Mouse (Mus musculus) thymus, postnatal 10 days (tissue): ENCODE data around the gene Nol7.
A peak's percentile ranks its signal among the peaks of the same experiment; 100 is the strongest.

Source experiments
- DNase-seq, 2 experiments: peaks; one replicate each; pipeline ENCODE4 v3.0.0; 2021; ENCODE audit warnings: low spot score in 2 of 2

Nol7 gene

DNA sequence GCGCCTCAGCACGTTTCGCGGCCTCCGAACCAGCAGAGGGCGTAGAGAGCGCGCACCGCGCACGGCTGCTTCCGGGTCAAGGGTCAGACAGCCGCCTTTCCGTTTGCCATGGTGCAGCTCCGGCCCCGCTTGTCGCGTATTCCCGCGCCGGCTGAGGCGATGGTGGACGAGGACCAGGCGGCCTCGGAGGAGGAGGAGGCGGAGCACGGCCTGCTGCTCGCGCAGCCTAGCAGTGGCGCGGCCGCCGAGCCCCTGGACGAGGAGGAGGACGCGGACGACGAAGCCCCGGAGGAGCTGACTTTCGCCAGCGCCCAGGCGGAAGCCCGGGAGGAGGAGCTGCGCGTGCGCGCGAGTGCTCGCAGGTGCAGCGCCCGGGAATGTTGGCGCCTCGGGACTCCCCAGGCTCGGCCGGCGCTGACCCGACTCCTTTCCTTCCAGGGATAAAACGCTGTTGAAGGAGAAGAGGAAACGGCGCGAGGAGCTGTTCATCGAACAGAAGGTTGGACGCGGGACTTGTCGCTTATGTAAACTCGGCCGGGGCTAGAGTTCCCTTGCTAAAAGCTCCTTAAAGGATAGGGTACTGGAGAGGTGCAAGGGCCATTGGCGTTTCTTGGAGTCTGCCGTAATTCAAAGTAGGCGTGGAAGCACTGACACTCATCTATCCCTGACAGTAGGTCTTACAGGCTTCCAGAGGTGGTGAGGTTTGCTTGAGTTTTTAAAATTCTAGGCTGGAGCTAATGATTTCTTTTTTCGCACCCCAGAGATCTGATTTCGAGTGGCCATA, at the start of gene Nol7:
TSS of gene Nol7 (plus strand) at position 94 of the 784 bp plus-strand sequence.
- DNase-seq, result peak; percentile 88 to 97

DNA sequence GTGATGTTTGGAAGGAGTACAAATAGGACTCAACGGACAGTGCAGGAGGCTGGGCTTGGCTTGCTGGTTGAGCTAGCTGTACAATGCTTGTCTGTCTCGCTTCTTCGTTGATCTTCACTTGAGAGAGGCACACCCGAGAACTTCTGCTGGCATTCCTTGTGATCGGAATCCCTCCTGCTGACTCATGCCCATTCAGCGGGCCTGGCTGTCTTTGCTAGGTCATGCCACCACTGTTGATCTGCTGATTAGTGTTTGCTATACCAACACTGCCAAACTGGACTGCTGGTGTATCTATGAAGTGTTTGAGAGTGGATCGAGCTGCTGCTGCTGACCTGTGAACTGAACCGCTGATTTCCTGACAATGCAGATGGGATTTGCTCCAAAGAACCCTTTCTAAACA, 48.8 kb upstream of the Nol7 start:
- DNase-seq, result no peak

DNA sequence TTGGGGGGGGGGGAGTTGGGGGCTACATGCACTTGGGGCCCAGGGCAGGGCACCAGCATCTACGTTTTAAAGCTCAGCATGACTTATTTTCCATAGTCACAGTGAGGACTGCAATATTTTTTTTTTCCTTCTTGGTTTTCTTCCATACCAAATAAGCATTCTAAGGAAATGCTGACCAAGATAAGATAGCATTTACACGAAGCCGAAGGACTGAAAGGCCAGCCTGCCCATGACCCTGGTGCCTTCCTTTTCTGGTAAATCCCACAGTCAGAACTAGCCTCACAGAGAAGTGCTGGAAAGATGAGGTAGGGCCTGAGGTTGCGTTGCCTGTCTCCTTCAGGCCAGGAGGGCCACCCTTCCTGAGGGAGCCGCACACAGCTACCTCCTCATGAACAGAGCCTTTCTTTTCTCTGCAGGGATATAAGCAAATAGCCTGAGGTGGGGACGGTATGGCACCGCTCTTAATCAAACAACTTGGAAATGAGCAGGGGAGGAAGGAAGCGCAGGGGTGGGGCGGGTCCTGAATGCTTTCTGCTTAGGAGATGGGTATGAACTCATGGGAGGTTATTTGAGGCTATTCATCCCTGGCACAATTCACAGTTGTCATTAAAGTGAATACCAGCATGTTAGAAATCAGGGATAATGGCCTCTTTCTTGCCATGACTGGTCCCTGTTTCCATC, 47.6 kb upstream of the Nol7 start:
- no peak for DNase-seq

GRCm38 (mm10) chr13:43353356-43353755, 44.8 kb upstream of the Nol7 start:
- no peak for DNase-seq

GRCm38 (mm10) chr13:43354362-43354761, 43.8 kb upstream of the Nol7 start:
- no peak for DNase-seq

DNA sequence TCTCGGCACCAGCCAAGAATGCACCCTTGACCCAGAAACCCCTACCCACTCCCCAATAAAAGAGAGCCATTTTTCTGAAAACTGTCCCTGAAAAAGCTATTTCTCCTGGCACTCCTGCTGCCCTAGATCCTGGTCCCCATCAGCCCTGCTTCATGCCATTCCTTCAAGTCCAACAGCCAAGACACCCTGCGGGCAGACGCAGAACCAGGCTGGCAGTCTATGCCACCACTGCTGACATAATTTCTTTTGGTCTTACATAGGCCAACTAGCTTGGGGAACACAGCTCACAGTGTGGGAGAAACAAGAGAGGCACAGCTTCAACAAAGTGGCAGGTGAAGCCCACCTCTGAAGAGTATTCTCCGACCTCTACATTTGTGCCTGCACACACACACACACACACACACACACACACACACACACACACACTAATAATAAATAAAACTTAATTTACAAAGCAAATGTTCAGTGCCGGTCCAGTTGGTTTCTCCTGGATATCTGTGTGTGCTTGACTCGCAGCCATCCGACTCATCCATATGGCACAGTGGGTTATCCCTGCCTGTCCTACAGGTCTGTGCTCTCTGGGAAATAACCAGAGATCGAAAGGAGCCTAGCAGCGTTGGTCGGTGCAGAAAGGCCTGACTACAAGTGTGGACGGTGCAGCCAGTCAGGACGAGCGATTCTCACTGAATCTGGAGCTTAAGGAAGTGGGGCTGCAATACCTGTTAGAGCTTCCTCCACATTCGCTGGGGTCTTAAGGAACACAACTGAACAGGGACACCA, 41.7 kb upstream of the Nol7 start:
- no peak for DNase-seq

- DNase-seq, result no peak
Observed at GRCm38 (mm10) chr13:43360534-43360933, 37.7 kb upstream of the Nol7 start.

DNA sequence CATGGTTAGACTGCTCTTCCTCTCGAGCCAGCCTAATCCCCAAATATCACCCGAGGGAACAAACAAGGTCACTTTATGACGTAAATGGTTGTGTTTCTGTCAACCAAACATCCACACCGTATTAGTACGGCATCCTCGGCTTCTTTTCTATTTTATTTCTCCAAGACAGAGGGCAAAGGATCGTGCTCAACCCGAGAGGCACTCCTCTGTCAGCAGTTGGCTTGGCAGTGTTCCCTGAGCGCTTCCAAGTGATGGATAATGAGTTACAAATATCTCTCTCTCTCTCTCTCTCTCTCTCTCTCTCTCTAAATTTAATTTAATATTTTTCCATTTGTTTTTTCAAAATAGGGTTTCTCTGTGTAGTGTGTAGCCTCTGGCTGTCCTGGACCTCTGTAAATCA, 35.8 kb upstream of the Nol7 start:
- no peak for DNase-seq

DNA sequence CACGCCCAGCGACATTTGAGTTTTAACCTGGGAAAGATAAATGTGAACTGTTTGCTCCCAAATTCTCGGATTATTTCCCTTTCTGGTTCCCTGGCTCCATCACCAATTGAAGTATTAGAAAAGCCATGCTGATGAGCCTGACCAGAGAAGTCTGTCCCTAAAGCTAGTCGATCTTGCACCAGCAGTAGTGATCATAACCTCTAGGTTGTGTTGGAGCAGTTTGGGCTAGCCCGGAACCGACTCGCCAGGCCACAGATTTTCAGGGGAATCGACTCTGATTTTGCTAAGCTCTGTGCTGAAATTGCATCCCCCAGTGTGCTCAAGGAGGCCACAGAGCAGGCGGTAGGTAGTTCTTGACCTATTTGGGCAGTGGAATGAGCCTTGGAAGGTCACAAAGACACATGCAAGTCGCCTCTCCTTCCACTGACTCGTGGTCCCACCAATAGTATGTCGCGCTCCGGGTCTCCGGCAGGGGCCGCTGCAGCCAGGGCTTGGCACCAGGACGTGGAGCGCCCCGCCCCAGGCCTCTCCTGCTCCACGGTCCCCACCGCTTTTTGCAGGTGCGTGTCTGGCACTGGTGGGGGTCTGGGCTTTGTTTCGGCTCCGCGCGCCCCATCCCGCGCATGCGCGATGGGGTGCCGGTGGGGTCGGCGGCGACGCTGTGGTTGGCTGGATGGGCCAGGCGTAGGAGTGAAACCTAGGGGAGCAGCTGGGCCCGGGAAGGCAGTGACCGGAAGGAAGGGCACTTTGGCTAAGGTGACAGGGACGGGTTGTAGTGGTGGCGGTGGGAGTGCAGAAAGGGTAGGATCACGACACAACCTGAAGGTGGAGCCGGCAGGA, 33.0 kb upstream of the Nol7 start, which contains the start of gene Sirt5:
TSS of gene Sirt5 (plus strand) at position 512 of the 840 bp plus-strand sequence.
- DNase-seq, result peak; percentile 96 to 99

- DNase-seq, result no peak
Observed at GRCm38 (mm10) chr13:43365825-43366184, 32.4 kb upstream of the Nol7 start.

DNA sequence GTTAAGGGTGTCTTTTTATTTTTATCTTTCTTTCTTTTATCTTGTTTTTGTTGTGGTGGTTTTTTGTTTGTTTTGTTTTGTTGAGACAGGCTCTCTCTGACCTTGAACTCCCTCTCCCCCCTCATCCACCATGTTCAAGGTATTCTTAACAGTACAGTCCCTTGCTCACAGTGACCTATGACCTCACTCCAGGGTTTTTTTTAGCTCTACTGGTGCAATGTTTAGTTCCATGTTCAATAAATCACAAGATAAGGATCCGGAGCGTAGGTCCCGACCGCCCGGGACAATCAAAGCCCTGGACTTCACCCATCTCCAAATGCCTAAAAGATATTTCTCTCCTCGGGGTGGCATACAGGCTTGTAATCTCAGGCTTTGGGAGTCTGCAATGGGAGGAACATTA, 28.1 kb upstream of the Nol7 start:
- DNase-seq, result no peak

- DNase-seq, result no peak
Observed at GRCm38 (mm10) chr13:43372892-43373291, 25.3 kb upstream of the Nol7 start.

DNA sequence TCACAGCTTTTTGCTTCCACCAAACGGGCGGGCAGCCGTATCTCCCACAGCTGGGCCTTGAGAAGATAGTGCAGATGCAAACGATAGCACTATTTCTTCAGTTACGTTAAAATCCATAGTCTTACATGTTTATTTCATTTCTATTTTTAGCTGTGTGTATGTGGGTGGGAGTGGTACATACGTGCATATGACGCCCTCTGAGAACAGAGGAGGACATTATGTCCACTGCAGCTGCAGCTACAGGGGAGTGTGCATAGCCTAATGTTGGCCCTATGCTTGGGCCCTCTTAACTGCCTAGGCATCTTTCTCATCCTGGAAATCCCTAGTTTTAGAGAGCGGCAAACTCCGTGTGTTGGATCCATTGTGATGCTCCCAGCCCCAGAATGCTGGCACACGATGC, 24.0 kb upstream of the Nol7 start:
- no peak for DNase-seq

GRCm38 (mm10) chr13:43374918-43375432, 23.2 kb upstream of the Nol7 start:
- DNase-seq, result no peak

DNA sequence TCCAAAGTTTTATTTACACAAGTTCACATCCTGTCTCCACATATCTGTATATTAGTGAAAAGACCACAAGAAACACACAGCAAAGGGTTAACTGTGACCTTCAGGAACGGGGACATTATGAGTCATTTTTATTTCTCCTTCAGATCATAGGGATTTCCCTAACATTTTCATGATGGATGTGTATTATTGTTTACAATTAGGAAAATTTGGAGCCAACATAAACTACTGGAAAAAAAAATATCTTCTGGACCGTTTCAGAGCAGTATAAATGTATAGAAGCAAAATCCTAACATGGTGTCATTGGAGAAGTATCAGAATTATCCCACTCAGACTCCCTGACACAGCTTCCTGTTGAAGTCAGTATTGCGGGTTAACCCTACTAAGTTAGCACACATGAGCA, 18.2 kb upstream of the Nol7 start:
- DNase-seq, result no peak

DNA sequence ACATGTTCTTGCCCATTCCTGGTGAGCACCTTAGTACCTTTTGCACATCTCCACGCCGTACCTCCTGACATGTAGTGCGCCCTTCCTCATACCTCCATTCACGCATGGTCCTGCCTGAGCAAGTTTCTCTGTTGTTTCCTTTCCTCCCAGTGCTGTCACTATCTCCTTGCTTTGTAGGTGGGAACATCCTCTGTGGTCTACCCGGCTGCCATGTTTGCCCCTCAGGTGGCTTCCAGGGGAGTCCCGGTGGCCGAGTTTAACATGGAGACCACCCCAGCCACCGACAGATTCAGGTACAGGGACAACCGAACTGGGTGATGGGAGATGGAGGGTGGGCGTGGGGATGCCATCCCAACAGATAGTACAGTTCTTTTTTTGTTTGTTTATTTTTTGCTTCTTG, 12.9 kb upstream of the Nol7 start:
- peak in 1 of 2 experiments; percentile 2 for DNase-seq

DNA sequence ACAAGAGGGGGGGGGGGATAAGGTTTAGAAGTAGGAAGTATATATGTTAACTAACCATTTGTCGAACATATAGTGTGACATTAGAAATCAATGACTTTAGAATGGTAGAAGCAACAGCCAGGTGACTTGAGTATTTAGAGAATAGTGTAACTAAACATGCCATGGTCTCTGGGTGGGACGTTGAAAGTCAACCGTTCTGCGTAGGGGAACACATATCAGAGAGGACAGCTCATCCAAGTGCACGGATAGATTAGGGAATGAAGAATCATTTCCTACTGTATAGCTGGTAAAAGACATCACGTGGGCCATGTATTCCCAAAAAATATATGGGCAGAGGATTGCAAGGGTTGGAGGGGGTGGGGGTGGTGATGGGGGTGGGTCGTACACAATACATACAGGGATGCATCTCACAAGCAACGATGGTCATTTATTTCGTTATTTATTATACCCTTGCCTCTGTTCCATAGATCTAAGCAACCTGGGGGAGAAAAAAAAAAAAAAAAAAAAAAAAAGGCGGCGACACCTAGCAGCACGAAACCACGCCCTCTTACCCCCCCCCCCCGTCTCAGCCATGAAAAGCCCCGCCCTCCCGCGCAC, 392 bp upstream of the Nol7 start:
- no peak for DNase-seq

- no peak for DNase-seq
Observed at GRCm38 (mm10) chr13:43399576-43399975, 1.4 kb downstream of the Nol7 start.

DNA sequence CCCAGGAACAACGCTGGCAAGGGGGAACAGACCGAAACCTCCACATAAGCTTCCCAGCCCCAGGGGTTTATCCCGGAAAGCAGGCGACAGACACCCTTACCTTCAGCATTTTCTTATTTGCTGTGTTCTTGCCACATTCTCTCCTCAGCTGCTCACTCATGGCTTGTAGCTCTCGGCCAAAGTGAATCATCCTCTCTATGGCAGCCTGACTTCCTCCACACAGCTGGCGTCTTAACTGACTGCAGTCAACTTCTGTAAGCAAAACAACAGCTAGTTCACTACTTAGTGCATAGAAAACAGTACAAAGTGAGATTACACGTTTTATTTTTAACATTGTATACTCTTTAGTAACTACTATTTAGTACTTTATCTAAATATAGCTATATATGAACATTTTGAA, 14.1 kb downstream of the Nol7 start:
- DNase-seq, result no peak

GRCm38 (mm10) chr13:43413611-43414010, 15.4 kb downstream of the Nol7 start:
- no peak for DNase-seq

DNA sequence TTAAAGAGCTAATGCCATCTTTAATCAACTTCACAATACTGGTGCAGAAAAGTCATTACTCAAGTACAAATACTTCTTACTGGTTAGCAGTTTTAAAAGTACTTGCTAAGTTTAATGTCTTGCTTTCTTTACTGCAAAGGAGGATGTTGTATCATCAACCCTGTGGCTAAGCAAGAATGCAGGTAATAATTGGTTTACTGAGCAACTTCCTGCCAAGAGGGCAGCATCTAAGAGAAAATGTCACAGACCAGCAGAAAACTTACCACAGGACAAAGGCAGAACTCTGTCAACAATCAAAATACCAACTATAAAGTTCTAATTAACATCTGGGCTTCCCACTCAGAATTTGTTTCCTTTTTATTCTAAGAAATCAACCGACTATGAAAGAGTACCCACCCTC, 17.1 kb downstream of the Nol7 start:
- DNase-seq, result no peak
